Mouse (Mus musculus) lung, adult 2 months (tissue): ENCODE measurements around the gene Jakmip3.

Experiments used
- CTCF ChIP-seq: fragments of 200-500 bp; IDR thresholded peaks from 2 replicates; pipeline ENCODE4 v1.5.1; 2011; ENCODE audit warnings: mild to moderate bottlenecking, low read length, control low read depth; ENCODE audit not compliant: insufficient read depth
- POLR2A ChIP-seq: fragments of 200-500 bp; IDR thresholded peaks from 2 replicates; pipeline ENCODE4 v1.6.1; 2011; ENCODE audit warnings: low read depth, mild to moderate bottlenecking, control low read depth, low read length, borderline replicate concordance; ENCODE audit errors: extremely low read depth

GRCm38 (mm10) chr7:139105705-139106104 lies 165.2 kb downstream of the Jakmip3 start:
- TF ChIP-seq POLR2A (no peak), CTCF (no peak)
